Mouse (Mus musculus): Measurements from ENCODE around the gene Ankrd27. TPM values are rescaled to one million over a fixed set of nuclear protein-coding genes. Genes with fewer than 3 reads are reported as not detected.

The Ankrd27 gene
- total RNA-seq, 2 experiments from 2014 or later, result 42.0 to 44.1 TPM

Other genes with a start within 250 kb of the Ankrd27 start
- 1 to 10 TPM; 5.0 to 5.4 TPM for gene Faap24, start 189.4 kb upstream of the Ankrd27 start, total RNA-seq (2021)
- 10 to 100 TPM; 18.7 to 21.1 TPM for gene Cep89, start 189.2 kb upstream of the Ankrd27 start, total RNA-seq (2021)
- gene Slc7a9, start 137.4 kb upstream of the Ankrd27 start, total RNA-seq (2021), result not detected
- under 1 TPM; 0.52 to 0.63 TPM for gene Tdrd12, start 48.5 kb upstream of the Ankrd27 start, total RNA-seq (2021)
- gene Nudt19, start 29.9 kb upstream of the Ankrd27 start, total RNA-seq (2021), result 10 to 100 TPM; 65.2 to 73.8 TPM
- gene Rgs9bp, start 662 bp upstream of the Ankrd27 start, total RNA-seq (2021), result under 1 TPM; 0.23 to 0.37 TPM
- 10 to 100 TPM; 73.9 to 84.1 TPM for gene Pdcd5, start 61.3 kb downstream of the Ankrd27 start, total RNA-seq (2021)
- 100 to 1,000 TPM in 1 of 2 experiments, 10 to 100 TPM in 1; 93.5 to 103 TPM for gene Dpy19l3, start 168.2 kb downstream of the Ankrd27 start, total RNA-seq (2021)
- 10 to 100 TPM; 27.7 to 34.1 TPM for gene Zfp507, start 216.8 kb downstream of the Ankrd27 start, total RNA-seq (2021)

Measured in layer of hippocampus, postnatal 36 days (tissue).